Mouse (Mus musculus): ENCODE data around the gene Cc2d1b. TPM values are rescaled to one million over a fixed set of nuclear protein-coding genes. Genes with fewer than 3 reads are reported as not detected.

Cc2d1b gene
- 10 to 100 TPM; 32.6 to 33.5 TPM for total RNA-seq (2021)

- peak; percentile 89 for DNase-seq
Measured at GRCm38 (mm10) chr4:108619587-108620341, at the start of gene Cc2d1b. TSS of gene Cc2d1b (plus strand) at chr4:108619940.

- no peak for DNase-seq
Measured at GRCm38 (mm10) chr4:108572644-108573043, 47.1 kb upstream of the Cc2d1b start.

DNA sequence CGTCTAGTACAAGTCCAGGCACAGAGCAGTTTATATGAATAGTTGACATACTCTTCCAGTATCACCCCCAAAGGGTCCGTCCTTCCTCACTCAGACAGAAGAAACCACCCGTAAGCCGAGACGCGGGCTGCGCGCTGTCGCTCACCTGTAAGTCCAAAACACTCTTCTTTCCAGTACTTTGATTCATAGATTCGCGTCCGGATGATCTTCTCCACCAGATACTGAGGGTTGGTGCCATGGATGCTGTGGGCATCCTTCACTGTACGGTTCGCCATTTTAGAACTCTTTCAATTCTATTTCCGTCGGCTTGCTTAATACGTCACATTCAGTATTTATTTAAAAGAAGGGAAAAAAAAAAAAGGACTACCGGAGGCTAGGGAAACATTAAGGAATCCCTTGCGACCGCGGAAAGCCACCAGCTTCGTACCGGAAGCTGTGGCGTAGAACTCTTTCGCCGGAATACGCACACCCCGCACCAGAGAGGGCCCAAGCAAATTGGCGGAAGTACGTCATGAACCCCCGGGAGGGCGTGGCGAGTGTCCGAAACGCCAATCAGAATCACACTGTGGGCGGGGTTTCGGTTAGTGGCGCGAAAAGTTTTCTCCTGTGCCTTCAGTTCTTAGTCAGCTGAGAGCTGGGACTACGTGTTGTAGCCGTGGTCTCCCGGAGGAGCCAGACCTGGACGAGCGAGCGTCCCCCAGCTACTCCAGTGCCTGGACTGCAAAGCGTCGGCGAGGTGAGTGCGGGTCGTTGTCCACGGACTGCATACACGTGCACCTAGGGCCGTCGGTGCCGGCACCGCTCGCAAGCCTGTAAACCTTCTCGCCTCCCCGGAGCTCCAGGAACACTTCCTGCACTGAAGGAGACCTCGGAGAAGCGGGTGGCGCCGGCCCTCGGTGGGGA is 40.6 kb upstream of the Cc2d1b start, which contains the start of the genes Prpf38a and Orc1:
Gene Prpf38a, minus strand, starts transcription at position 497 of the 903 bp plus-strand sequence.
Gene Orc1, plus strand, starts transcription at position 584 of the 903 bp plus-strand sequence.
- DNase-seq = peak; percentile 97

DNA sequence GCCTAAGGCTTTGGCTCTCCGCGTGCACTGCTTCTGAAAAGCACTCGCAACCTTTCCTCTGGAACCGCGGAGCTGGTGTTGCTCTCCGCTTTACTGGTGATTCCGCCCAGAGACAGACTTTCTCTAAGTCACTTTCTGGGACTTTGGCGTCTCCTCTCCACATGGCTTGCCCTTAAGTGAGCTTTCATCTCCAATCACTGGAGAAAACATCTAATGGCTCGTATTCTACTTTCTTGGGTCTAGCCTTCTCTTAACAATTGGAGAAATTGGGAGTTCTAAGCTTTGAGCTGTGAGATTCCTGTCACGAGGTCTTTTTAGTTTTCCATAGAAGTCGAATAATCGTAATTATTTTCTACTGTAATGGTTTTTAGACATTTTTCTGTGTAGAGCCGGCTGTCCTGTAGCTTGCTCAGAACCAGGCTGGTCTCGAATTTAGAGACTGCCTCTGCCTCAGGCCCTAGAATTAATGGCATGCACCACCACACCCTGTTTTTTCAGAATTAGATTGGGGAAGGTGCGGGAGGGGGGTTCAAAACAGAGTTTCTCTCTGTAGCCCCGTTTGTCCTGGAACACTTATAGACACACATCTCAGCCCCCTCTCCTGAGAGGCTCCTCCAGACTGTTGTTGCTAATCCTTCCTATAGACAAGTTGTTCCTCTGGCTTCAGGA is 39.9 kb upstream of the Cc2d1b start:
- no peak for DNase-seq

DNA sequence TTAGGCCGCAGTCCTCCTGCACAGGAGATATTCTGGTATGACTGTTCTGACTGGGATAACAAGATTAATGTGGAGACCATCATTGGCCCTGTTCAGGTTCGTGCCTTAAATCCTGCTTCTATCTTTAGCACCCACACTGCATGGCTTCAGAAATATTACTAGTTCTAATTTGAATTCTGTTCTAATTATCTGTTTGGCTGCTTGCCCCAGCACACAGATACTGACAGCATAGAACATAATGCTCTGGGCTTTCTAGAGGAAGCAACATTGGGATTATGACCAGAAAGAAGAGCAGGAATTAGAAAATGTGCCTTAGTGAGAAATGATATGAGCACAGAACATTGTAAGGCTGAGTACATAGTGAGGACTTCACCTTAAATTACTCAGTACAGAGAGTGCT is 26.4 kb upstream of the Cc2d1b start:
- peak in 1 of 2 experiments; percentile 12 for DNase-seq

GRCm38 (mm10) chr4:108595785-108596184 is 24.0 kb upstream of the Cc2d1b start:
- DNase-seq = no peak

DNA sequence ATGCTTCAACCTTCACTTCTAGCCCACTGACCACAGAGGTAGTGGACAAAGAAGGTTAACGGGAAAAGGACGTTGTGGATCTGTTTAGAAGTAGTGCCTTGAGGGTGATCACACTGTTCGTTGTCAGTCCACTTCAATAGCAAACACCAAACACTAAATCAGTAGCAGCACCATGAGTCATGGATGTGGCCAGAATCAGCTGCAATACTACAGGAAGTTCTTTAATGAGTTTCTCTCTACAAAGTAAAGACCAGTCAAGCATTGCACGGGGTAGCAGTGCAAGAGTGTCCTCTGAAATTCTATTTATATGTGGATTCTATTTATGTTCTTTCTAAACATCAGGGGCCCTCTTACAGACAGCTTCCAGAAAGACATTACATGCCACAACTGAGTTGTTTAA is 21.4 kb upstream of the Cc2d1b start:
- no peak for DNase-seq

DNA sequence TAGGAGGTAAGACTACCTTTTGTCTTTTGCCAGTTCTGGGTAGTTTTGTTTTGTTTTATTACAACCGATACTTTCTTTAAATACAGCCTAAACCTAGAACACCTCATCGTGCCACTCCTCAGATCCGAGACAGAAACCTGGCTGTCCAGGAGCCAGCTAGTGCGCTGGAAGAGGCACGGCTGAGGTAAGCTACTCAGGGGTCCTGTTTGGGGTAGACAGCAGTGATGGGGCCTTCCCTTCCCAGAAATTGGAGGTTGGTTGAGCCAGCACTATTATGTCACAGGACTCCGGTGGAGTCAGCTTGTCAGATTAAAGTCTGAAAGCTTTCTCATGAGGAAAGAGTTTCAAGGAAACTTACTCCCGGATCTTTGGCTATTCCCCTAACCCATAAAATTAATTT is 17.9 kb upstream of the Cc2d1b start:
- no peak for DNase-seq

DNA sequence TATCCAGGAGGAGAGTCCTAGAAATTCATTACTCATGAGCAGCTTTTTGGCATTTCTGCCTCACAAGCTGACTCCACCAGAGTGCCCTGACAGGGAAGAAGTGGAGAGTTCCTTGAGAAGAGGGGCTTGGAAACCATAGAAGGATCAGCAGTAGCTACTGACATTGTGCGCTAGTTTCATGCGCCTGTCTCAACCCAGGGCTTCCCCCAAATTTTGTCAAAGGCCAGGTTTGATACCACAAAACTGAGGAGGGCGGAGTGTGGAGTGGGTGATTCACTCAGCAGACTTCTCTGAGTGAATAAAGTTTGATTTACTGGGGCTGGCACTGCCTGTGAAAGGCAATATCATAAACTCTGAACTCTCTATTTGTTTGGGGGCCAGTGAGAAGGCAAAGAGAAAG is 11.1 kb upstream of the Cc2d1b start:
- DNase-seq = no peak

DNA sequence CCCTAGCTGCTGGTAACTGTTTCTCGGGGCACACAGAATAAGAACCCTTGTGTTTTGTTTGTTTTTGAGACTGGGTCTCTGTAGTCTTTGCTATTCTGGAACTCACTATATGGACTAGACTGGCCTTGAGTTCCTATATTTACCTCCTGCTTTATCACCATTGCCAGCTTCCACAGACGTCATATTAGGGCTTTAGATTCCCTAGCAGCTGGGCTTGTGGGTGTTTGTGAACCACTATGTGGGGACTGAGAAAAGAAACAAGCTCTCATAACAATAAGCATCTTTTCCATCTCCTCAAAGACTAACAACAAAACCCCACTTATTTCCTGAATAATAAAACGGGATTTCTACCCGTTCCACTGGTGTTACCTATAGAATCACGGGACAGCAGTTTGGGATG is 8.8 kb upstream of the Cc2d1b start:
- no peak for DNase-seq

- DNase-seq = no peak
Measured at GRCm38 (mm10) chr4:108618586-108618985, 1.2 kb upstream of the Cc2d1b start.

DNA sequence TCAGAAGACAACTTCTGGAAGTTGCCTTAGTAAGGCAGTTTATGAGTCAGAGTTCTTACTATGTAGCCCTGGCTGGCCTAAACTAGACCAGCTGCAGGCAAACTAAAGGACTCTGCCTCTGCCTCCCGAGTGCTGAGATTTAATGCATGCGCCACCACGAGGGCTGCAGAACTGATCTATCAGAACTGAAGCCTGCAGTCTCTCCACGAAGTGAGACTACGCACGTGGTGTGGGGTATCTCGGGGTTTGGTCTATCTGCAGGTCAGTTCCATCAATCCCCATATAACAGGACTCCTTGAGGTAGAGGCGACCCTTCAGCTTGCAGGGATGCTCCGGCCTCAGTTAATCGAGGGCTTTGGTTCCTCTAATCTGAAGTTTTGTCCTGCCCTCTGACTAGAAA is 575 bp upstream of the Cc2d1b start:
- DNase-seq = peak in 1 of 2 experiments; percentile 40

DNA sequence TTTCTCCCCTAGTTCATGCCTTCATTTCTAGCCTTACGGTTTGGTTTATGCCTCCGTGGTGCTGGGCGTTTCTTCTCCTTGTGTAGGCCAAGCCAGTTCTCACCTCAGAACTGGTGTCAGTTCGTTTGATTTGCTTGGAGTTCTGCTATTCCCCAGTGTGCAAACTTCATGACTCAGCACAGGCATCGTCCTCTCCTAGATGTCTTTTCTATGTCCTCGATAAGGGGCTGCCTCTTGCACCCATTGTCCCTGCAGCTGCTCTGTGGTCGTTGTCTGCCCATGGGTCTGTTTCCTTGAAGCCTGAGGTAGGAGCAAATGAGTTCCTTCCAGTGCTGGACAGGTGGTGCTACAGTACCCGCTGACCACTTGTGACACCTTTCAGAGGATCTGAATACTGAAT is 796 bp downstream of the Cc2d1b start:
- no peak for DNase-seq

- DNase-seq = no peak
Measured at GRCm38 (mm10) chr4:108621504-108621903, 1.8 kb downstream of the Cc2d1b start.

DNA sequence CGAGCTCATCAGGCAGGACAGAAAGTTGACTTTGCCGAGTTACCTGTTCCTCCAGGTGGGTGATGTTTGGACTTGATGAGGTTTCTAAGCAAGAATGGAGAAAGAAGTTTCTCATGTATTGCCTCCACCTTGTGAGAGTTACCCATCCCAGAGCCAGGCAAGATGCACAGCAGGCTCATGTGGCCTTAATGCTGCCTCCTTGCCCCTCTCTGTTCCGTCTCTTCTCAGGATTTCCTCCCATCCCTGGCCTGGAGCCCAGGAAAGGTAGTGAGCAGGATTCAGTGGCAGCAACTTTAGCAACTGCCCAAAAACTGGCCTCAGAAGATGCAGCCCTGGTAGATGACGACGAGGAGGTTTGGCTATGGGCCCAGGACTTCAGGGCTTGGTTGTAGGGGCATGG is 7.3 kb downstream of the Cc2d1b start:
- DNase-seq = no peak

GRCm38 (mm10) chr4:108629363-108629880 is 9.7 kb downstream of the Cc2d1b start:
- no peak for DNase-seq

DNA sequence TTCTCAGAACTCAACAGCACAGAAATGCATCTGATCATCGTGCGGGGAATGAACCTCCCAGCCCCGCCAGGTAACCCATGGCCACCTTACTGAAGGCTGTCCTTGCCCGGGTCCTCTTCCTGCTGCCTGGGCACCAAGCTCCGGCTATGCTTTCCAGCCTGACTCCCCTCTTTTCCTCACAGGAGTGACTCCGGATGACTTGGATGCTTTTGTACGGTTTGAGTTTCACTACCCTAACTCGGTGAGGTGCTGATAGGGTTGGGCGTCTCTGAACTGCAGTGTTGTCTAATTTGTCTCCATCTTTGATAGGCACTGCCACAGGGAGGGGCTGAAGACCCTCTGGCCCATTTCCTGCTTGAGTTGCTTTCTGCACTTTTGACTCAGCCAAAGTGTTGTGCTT is 10.4 kb downstream of the Cc2d1b start:
- DNase-seq = no peak

- no peak for DNase-seq
Measured at GRCm38 (mm10) chr4:108631616-108632015, 11.9 kb downstream of the Cc2d1b start.

- no peak for DNase-seq
Measured at GRCm38 (mm10) chr4:108633703-108634102, 14.0 kb downstream of the Cc2d1b start.

GRCm38 (mm10) chr4:108634696-108635095 is 15.0 kb downstream of the Cc2d1b start:
- no peak for DNase-seq

- no peak for DNase-seq
Measured at GRCm38 (mm10) chr4:108635101-108635500, 15.4 kb downstream of the Cc2d1b start.

DNA sequence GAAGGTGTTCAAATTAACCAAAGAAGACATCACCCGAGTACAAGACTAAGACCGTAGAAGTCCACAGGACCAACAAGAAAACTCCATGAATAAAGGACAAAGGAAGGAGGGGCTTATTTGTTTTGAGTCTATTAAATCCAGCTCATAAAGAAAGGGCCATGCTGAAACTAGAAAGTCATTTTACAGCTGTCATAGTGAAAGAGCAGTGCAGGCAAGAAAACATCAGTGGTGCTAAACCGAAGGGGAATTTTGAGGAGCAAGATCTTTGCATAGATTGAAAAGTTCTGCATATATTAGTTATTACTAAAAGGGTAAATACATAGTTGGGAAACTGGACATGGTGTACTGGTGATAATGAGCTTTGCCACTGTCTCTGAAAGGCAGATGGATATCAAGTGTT is 18.0 kb downstream of the Cc2d1b start:
- no peak for DNase-seq

DNA sequence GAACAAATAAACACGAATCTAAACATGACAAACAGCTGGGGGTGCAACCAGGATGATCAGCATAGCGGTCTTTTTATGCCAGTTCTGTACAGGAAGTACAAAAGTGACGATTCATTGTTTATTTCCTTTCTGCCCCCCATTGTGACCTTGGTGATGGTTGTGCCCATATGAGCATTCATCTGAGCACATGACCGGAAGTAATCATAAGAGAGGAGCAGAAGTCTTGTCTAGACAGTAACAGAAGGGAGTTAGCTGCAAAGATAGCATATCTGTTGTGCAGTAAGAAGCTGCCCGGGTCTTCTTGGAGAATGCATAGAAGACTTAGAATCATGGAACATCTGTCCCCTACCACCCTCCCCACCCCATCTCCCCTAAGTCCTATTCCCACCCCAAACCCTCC is 19.0 kb downstream of the Cc2d1b start:
- no peak for DNase-seq

Measured in layer of hippocampus, postnatal 36 days (tissue).